Mouse (Mus musculus): ENCODE results near the gene Pde3a.

GRCm38 (mm10) chr6:141410836-141411235, 161.8 kb downstream of the Pde3a start:
- TF ChIP-seq CTCF (IDR thresholded peaks at IDR 0.05; ENCODE audit: low read depth) = no peak
- no peak for TF ChIP-seq EP300 (IDR thresholded peaks at IDR 0.05; ENCODE audit: low read depth)

Measured in liver, embryonic 14.5 days (tissue).